Mouse (Mus musculus) frontal cortex, postnatal 14 days (tissue): ENCODE data around the gene Olfr524.

ENCODE experiments used
- DNase-seq, 2 experiments: peaks; one replicate each; pipeline ENCODE4 v3.0.0; 2022; ENCODE audit warnings: low spot score in 2 of 2

Olfr524 gene

DNA sequence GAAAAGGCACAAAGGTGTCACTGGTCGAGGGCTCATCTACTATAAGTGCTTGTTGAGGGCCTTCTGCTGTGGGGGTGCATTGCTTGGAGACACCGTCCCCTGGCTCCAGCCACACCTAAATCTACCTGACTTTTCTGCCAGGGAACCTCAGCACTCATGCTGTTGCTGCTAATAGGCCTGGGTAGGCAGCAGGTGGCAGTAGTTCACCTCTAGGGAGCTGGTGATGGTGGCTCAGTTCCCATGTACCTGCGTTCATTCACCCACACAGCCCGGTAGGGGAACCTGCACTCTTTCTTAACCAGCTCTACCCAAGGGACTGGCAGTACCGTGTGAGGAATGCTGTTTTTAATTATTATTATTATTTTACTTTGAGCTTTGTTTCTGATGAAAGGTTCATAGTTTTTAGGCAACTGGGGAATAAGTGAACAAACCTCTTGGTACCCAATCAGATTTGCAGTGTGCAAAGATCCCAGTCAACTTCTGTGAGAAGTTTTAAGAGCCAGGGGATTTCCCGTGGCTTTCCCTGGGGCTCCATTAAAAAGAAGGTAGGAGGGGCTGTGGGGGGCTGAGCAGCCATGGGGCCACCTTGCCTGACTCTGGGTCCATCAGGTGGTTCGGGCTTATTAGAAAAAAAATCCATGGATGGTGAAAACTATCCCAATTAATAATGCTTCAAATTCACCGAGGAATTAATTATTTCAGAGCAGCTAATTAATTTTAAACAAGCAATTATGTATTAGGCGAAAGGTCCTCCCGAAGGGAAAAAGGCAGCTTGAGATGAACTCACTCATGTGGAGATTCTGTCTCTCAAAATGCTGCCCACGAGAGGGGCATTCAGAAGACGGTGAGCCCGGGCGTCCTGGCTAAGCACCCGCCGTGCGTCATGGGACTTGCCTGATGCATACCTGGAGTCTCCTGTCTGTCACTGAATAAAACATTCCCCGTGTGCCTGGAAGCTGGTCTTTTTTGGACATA lies 18.8 kb downstream of the Olfr524 start:
- peak in 1 of 2 experiments; percentile 28 for DNase-seq

DNA sequence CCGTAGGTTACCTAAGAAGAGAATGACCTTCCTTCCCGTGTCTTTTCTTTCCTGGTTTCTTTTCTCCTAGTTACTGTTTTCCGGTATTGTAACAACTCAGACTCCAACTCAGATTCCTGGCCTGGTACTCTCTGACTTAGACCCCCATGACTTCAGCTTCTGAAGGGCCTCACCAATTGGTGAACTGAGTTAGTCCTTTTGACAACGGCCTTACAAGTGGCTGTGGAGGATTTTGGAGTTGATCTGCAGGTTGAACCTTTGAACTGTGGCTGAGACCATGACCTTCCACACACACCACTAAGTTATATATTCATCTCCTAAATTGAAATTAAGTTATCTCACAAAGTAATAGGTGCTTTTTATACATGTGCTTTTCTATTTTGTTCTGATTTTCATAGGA lies 21.6 kb downstream of the Olfr524 start:
- DNase-seq = no peak

DNA sequence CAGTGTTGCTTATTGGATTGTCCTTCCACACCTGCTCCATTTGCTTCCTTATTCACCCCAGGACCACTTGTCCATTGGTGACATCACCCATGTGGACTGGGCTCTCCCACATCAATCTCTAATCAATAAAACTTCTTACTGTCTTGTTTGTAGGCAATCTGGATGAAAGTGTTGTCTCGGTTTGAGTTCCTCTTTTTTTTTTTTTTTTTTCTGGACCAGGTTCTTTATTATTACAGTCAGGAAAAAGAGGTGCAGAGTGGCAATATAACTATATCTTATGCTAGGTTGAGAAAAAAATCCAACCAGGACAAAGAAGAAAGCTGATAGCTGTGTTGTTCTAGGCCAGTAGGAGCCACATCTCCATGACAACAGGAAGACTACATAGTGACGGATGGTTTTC lies 25.1 kb downstream of the Olfr524 start:
- no peak for DNase-seq

DNA sequence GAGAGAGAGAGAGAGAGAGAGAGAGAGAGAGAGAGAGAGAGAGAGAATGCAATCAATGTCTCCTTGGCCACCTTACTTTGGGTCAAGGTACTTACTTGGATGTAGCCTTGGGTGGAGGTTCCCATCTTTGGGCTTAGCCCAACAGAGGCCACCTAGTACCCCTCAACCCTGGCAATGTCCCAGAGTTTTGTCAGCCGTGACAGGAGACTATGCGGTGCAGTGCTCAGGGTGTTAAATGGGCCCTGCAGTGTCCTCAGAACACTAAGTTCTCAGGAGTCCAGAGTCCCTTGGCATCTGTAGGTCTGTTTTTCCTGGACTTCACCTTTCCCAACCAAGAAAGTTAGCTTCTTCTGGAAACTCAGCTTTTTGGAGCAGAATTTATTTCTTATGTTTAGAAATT lies 26.6 kb downstream of the Olfr524 start:
- no peak for DNase-seq

DNA sequence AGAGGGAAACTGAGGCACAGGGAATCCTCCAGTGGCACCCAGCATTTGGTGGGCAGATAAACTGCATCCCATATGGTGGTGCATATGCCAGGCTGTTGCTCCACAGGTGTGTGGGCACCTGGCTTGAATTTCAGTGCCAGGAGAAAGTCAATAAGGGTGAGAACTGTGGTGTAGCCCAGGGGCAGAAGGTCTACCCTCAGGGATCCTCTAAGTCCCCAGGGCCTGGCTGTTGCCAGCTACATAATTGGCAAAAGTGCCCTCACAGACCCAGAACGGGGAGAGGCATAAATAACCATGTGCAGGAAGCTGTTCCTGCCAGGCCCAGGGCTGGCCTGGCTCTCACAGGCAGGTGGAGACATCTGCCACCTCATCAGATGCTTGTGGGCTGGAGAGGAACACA lies 32.8 kb downstream of the Olfr524 start, which contains the start of gene Olfr523:
TSS of gene Olfr523 (plus strand) at position 282 of the 400 bp plus-strand sequence.
- no peak for DNase-seq

DNA sequence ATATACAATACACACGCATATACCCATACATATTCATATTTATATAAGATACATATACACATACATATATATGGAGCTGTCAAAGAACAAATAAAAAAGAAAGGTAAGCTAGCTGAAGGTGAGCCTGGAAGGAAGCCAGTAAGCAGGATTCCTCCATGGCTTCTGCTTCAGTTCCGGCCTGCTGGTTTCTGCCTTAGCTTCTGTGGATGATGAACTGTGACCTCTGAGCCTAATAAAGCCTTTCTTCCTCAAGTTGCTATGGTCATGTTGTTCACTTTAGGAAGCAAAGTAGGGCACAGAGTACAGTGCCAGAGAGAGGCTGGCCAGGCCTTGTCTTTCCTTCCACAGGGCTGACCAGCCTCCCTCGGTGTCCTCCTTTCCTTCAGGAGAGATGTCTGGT lies 34.9 kb downstream of the Olfr524 start:
- DNase-seq = no peak

DNA sequence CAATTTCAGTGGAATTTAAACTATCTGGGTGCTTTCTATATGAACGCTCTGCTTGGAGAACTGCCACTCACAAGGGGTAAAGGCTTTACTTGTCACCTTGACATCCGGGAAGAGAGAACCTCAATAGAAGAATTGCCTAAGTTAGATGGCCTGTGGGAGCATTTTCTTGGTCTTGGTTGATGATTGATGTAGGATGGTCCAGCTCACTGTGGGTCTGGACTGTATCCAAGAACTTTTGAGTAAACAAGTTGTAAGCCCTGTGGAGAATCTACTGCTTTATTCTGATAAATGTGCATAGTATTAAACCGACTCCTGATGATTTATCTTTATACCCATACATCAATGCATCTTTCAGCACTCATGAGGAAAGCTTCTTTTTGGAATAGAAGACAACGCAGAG lies 36.4 kb downstream of the Olfr524 start:
- no peak for DNase-seq

DNA sequence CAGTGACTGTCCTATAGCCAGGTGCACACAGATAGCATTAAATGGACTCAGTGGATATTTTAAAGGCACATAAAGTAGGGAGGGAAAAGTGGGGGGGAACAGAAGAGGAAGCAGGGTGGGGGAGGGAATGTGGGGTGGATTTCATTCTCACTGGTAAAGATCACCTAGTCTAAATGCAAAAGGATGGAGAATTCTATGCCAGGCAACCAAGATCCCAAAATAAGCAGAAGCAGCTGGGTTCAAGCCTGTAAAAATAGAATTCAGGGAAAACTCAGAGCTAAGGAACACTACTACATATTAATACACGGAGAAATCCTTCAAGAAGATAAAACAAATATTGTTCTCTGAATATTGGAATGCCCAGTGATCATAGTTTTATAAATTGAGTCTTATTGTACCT lies 37.8 kb downstream of the Olfr524 start:
- no peak for DNase-seq

DNA sequence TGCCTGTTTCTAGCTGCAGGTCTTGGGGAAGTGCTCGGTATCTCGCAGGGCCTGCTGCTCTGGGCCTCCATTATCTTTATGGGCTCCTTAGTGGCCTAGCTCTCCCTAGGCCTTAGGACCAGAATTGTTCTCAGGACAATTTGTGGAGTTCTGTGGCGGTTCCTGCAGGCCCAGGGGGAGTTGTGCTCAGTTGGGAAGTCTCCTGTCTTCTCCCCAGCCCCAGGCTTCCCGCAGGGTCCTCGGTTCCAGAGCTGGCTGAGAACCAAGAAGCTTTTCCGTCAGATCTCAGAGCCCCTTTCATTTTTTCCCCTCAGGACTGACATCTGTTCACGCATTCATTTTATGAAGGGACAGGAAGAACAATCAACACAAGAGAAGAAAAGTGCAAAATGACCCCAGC lies 41.1 kb downstream of the Olfr524 start, which contains the start of gene Olfr522:
TSS of gene Olfr522 (minus strand) at position 101 of the 400 bp plus-strand sequence.
- DNase-seq = no peak

DNA sequence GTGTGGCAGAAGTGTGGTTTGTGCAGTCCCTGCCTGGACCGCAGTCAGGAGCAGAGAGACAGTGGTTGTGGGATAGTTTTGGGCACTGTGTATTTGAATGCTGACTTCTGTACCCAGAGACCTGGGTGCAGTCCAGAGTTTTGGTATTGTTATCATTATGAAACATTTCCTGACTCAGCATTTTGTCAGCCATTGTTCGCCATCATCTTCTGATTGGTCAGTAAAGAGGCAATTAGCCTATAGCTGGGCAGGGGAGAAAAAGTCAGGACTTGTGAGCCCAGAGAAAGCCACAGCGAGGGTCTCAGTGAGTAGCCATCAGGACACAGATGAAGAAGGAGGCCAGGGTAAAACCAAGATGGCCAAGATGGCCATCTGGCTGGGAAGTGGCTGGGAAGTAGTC lies 45.4 kb downstream of the Olfr524 start:
- DNase-seq = no peak

DNA sequence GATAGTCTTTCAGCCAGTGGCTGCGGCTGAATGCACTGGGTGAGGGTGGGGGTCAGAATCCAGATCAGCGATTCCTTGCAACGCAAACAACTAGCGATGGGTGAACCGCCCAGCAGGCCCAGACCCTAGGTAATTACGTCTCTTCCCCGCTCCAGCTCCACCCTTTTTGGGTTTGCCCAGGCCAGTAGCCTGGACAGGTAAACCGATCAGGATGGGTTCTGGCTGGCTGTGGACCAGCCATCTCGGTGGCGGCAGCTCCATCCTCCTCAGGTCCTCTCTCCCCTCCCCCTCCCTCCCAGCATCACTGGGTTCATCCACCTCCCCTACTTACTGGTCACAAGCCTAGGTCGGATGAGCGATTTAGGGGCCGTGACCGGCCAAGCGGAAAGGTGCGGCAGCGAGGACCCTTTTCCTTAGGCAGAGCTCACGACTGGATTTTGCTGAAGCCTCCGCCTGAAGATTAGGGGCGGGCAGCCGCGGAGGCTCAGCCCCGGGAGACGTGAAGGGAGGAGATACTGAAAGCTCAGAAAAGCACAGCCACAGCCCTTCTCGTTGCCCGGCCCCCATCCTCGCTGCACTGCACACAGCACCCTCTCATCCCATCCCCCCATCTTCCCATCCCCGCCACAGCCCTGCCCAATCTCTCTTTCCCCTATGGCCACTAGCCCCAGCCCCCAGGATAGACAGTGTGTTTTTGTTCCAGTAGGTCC lies 51.4 kb downstream of the Olfr524 start, which contains the start of gene Sprn:
TSS of gene Sprn (minus strand) at position 660 of the 710 bp plus-strand sequence.
- peak; percentile 65 to 69 for DNase-seq

DNA sequence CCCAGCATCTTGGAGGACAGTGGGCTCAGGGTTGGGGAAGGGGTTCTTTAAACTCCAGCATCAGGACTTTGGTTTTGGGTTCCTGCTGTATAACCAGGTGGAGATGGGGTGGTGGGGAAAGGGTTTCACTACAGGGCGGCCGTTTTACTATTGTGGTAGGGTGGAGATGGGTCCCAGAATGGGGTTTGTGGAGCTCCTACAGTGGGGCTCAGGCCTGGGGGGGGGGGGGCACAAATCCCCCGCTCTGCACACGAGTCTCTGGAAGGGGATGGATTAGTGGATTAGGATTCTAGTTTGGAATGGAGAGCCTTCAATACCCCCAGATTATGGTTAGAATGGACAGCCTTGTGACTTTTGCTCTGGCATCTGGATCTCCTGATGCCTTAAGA lies 51.9 kb downstream of the Olfr524 start:
- no peak for DNase-seq

DNA sequence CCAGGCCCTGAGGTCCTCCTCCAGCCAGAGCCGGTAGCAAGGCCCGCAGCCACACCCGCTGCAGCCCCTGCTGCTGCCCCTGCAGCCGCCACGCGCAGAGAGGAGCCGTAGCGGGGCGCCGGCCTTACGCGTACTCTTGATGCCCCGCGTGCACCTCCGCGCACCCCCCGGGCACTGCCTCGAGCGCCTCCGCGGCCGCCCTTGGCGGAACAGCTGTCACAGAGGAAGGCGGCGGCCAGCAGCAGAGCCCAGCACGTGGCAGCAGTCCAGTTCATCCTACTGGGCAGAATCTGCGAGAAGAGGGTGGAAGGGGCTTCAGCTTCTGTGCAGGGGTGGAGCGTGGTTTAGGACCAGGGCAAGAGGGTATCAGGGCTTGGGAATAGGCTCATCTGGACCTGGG lies 52.4 kb downstream of the Olfr524 start:
- DNase-seq = peak in 1 of 2 experiments; percentile 50
